Mouse (Mus musculus) left cerebral cortex, postnatal 14 days (tissue): ENCODE measurements at regions not wholly inside any gene's neighbourhood (a gene's known extent, or its start where the extent isn't known, plus 50 kb on each side); places are given as distances from the start of the nearest gene placed in this dataset.
"Not testable (repeated sequence)": the region's sequence is repeated elsewhere in the genome, so short reads cannot be mapped to it uniquely, and the experiment has no call there.

Experiments
- DNase-seq, 2 experiments: peaks; one replicate each; pipeline ENCODE4 v3.0.0; 2021 to 2022; ENCODE audit warnings: low spot score in 2 of 2, mixed read lengths in 1 of 2
- intact Hi-C: fragments of 180-260 bp; cut with DNase I; formaldehyde crosslinking; loops from one replicate; pipeline ENCODE4 v1.15.1; 2025

DNA sequence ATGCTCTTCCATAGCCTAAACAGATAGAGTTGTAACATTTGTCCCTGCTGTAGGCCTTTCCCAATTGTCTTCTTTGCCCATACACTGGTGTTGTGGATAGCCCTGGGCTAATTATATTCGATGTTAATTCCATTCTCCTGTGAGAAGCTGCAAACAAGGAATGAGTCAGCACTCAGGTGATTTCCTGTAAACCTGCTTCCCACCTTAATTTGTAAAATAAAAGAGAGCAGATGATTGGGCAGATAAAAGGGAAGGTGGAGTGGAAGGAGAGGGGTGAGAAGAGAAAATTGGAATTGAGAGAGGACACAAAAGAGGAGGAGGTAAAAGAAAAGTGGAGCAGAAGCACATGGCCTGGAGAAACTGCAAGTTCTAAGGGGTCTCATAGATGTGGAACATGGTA is 102.8 kb downstream of the Gc start:
- DNase-seq, intact Hi-C loops: not testable (repeated sequence)

DNA sequence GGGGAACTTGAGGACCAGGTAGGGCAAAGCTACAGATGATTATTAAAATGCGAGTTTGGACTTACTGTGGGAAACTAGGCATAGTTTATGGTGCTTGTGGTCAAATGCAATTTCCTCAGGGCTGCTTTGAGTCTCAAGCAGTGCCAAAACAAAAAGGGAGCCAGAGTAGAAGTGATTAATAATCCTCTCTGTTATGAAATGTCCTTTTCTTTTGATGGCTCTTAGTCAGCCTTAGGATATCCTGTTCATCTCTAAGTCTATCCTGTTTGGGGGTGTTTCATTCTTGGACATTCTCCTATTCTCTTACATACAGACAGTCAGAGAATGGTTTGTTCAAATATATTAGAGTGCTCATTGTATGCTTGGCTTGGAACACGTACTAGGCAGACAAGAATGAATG is 109.9 kb downstream of the Gc start:
- DNase-seq = no peak
- intact Hi-C loops = no loop called here

DNA sequence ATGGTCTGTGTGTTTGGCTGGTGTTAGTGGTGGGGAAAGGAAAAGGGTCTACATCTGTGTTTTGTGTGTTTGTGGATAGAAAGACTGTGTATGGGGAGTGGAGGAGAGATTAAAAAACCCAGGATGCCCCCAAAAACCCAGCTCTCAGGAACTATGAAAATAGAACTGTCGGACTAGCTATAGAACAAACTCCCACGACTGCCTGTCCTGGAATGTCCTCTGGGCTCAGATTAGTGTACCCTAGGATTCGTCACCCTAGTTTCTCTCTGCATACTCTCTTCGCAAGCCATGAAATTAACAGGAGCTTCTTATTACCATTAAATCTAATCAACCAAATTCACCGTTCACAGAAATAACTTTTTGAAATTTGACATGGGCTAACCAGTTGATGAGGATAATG is 117.2 kb downstream of the Gc start:
- DNase-seq = peak; percentile 7 to 28

DNA sequence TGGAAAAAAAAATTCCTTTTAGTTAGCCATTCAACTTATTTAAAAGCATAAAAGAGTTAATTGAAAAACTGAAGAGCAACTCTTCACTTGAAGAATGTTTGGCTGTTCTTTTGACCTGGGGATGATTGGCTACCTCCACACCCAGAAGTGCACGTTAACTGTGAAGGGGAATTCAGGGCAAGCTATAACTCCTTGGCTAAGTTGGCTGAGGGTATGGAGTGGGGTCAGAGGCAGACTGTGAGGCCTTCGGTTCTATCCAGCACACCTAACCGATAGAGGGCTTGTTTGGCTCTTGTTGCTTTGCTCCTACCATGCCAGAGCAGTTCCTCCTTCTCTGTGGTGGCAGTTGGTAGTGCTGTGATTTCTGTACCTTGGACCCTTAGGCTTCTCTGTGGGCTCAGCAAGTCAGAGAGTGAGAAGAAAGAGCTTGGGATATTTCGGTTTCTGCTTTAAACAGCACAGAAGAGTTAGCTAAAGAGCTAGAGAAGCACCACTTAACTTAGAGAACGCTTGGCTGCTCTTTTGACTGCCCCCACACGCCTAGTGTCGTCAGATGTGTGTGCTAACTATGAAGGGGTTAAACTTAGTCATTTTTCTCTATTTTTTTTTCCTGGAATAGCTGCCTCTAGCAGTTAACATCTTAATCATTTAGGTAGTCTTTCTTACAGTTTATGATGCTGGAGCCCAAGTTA is 119.6 kb downstream of the Gc start:
- DNase-seq = no peak
- intact Hi-C loops = no loop called here

More for the DNA sequence above, 117.2 kb downstream of the Gc start:
- intact Hi-C loops = no loop called here
